Mouse (Mus musculus): ENCODE measurements at regions not wholly inside any gene's neighbourhood (a gene's known extent, or its start where the extent isn't known, plus 50 kb on each side); places are given as distances from the start of the nearest gene placed in this dataset.

GRCm38 (mm10) chr7:34538310-34539055 is 118.0 kb downstream of the Kctd15 start:
- WGBS: 86% methylated on average over 20 of the region's 20 CpGs
- no peak overlapping the region for H3K4me3 ChIP-seq (replicated peaks; ENCODE audit: control insufficient read depth, low read depth, low read length)
- no peak overlapping the region for H3K27ac ChIP-seq (ENCODE audit: control insufficient read depth, insufficient read depth, low read depth, low read length, poor library complexity)
- no peaks in the 10 kb centered on the region for H3K4me1 ChIP-seq (ENCODE audit: control insufficient read depth, insufficient read depth, low read length)
- no peak for TF ChIP-seq CTCF (IDR thresholded peaks at IDR 0.05; ENCODE audit: control insufficient read depth, insufficient read depth, low read length)
- no peak for TF ChIP-seq POLR2A (IDR thresholded peaks at IDR 0.05; ENCODE audit: borderline replicate concordance, control insufficient read depth, low read depth, low read length)

DNA sequence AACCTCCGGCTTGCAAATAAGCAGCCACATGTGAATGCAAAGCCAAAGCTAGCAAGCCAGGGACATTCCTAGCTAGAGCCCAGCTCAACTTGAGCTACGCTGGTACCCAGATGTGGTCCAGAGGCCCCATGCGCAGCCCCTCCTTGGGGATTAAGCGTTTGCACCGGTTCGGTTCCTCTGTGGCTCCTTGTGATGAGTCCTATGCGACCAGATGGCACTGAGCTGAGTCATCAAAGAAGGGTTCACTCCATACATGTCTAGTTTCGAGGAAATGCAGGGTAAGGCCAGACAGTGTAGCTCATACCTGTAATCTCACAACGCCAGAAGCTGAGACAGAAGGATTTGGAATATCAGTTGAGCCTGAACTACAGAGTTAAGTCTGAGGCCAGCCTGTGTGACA is 119.4 kb downstream of the Kctd15 start:
- 71% methylated on average over 9 of the region's 9 CpGs for WGBS
- no peak overlapping the region for H3K4me3 ChIP-seq (replicated peaks; ENCODE audit: control insufficient read depth, low read depth, low read length)

GRCm38 (mm10) chr7:34534241-34534640 is 122.3 kb downstream of the Kctd15 start:
- H3K27ac ChIP-seq (ENCODE audit: control insufficient read depth, insufficient read depth, low read depth, low read length, poor library complexity): no peak overlapping the region
- no peak for TF ChIP-seq POLR2A (IDR thresholded peaks at IDR 0.05; ENCODE audit: borderline replicate concordance, control insufficient read depth, low read depth, low read length)
- no peak for TF ChIP-seq CTCF (IDR thresholded peaks at IDR 0.05; ENCODE audit: control insufficient read depth, insufficient read depth, low read length)
- WGBS: 58% methylated on average over 5 of the region's 5 CpGs

More for the DNA sequence above, 119.4 kb downstream of the Kctd15 start:
- Histone ChIP-seq H3K4me1 (ENCODE audit: control insufficient read depth, insufficient read depth, low read length) (no peaks in the 10 kb centered on the region), H3K27ac (ENCODE audit: control insufficient read depth, insufficient read depth, low read depth, low read length, poor library complexity) (no peak overlapping the region)
- TF ChIP-seq CTCF (IDR thresholded peaks at IDR 0.05; ENCODE audit: control insufficient read depth, insufficient read depth, low read length) (no peak), POLR2A (IDR thresholded peaks at IDR 0.05; ENCODE audit: borderline replicate concordance, control insufficient read depth, low read depth, low read length) (no peak)

DNA sequence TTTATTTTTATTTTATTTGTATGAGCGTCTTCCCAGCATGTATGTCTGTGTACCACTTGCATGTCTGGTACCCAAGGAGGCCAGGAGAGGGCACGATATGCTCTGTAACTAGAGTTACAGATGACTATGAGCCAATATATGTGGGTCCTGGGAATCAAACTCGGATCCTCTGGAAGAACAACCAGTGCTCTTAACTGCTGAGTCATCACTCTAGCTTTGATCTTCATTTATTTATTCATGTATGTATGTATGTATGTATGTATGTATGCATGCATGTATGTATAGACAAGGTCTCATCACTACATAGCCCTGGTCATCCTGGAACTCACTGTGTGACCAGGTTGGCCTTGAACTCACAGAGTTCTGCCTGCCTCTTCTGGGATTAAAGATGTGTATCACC is 124.9 kb downstream of the Kctd15 start:
- WGBS: 73% methylated on average over 3 of the region's 3 CpGs
- TF ChIP-seq CTCF (IDR thresholded peaks at IDR 0.05; ENCODE audit: control insufficient read depth, insufficient read depth, low read length) (no peak), POLR2A (IDR thresholded peaks at IDR 0.05; ENCODE audit: borderline replicate concordance, control insufficient read depth, low read depth, low read length) (no peak)
- H3K27ac ChIP-seq (ENCODE audit: control insufficient read depth, insufficient read depth, low read depth, low read length, poor library complexity): no peak overlapping the region
- no peaks in the 10 kb centered on the region for H3K4me1 ChIP-seq (ENCODE audit: control insufficient read depth, insufficient read depth, low read length)
- H3K4me3 ChIP-seq (replicated peaks; ENCODE audit: control insufficient read depth, low read depth, low read length): no peak overlapping the region

More at GRCm38 (mm10) chr7:34534241-34534640, 122.3 kb downstream of the Kctd15 start:
- Histone ChIP-seq H3K4me1 (ENCODE audit: control insufficient read depth, insufficient read depth, low read length) (no peaks in the 10 kb centered on the region), H3K4me3 (replicated peaks; ENCODE audit: control insufficient read depth, low read depth, low read length) (no peak overlapping the region)

DNA sequence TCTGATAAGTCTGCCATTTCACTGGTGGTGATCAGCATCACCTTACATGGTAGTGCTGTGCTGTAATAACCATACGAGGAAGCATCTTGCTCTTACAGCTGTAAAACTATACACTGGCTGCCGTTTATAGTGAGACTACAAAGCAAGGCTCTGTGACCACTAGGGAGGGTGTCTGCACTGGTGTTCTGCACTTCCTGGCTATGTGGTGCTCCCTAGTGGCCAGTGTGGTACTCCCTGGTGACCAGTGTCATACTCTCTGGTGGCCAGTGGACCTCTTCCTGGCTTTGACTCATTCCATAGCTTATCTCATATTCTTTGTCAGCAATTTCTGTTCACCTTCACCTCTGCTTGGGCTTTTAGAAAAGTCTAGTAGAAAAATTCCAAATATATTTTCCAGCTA is 114.7 kb upstream of the Lsm14a start:
- TF ChIP-seq POLR2A (IDR thresholded peaks at IDR 0.05; ENCODE audit: borderline replicate concordance, control insufficient read depth, low read depth, low read length): no peak
- TF ChIP-seq CTCF (IDR thresholded peaks at IDR 0.05; ENCODE audit: control insufficient read depth, insufficient read depth, low read length): no peak
- H3K4me3 ChIP-seq (replicated peaks; ENCODE audit: control insufficient read depth, low read depth, low read length): no peak overlapping the region
- 59% methylated on average over 2 of the region's 2 CpGs for WGBS

DNA sequence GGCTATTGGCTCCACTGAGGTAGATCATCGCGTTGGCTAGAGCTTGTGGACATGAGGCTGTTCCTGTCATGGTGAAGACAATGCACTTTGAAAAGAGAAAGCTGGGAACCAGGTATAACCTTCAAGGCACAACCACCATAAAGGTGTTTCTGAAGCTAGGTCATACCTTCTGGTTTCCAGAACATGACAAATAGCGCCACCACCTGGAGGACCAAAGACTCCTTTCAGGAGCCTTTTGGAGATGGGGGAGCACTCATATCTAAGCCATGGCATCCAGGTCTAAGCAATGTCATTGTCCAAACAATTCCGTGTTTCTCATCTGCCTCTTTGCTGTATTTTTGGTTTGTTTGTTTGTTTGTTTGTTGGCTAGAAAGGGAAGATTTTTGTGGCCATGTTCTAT is 113.7 kb upstream of the Lsm14a start:
- no peak for TF ChIP-seq POLR2A (IDR thresholded peaks at IDR 0.05; ENCODE audit: borderline replicate concordance, control insufficient read depth, low read depth, low read length)
- Histone ChIP-seq H3K4me3 (replicated peaks; ENCODE audit: control insufficient read depth, low read depth, low read length) (no peak overlapping the region), H3K27ac (ENCODE audit: control insufficient read depth, insufficient read depth, low read depth, low read length, poor library complexity) (no peak overlapping the region), H3K4me1 (ENCODE audit: control insufficient read depth, insufficient read depth, low read length) (no peaks in the 10 kb centered on the region)
- 48% methylated on average over 4 of the region's 4 CpGs for WGBS

More for the DNA sequence above, 114.7 kb upstream of the Lsm14a start:
- H3K4me1 ChIP-seq (ENCODE audit: control insufficient read depth, insufficient read depth, low read length): no peaks in the 10 kb centered on the region
- no peak overlapping the region for H3K27ac ChIP-seq (ENCODE audit: control insufficient read depth, insufficient read depth, low read depth, low read length, poor library complexity)

- 59% methylated on average over 10 of the region's 10 CpGs for WGBS
- no peak overlapping the region for H3K4me3 ChIP-seq (replicated peaks; ENCODE audit: control insufficient read depth, low read depth, low read length)
- TF ChIP-seq CTCF (IDR thresholded peaks at IDR 0.05; ENCODE audit: control insufficient read depth, insufficient read depth, low read length) (no peak), POLR2A (IDR thresholded peaks at IDR 0.05; ENCODE audit: borderline replicate concordance, control insufficient read depth, low read depth, low read length) (no peak)
- no peak overlapping the region for H3K27ac ChIP-seq (ENCODE audit: control insufficient read depth, insufficient read depth, low read depth, low read length, poor library complexity)
- no peaks in the 10 kb centered on the region for H3K4me1 ChIP-seq (ENCODE audit: control insufficient read depth, insufficient read depth, low read length)
Observed at GRCm38 (mm10) chr7:34493892-34494291, 100.8 kb upstream of the Lsm14a start.

DNA sequence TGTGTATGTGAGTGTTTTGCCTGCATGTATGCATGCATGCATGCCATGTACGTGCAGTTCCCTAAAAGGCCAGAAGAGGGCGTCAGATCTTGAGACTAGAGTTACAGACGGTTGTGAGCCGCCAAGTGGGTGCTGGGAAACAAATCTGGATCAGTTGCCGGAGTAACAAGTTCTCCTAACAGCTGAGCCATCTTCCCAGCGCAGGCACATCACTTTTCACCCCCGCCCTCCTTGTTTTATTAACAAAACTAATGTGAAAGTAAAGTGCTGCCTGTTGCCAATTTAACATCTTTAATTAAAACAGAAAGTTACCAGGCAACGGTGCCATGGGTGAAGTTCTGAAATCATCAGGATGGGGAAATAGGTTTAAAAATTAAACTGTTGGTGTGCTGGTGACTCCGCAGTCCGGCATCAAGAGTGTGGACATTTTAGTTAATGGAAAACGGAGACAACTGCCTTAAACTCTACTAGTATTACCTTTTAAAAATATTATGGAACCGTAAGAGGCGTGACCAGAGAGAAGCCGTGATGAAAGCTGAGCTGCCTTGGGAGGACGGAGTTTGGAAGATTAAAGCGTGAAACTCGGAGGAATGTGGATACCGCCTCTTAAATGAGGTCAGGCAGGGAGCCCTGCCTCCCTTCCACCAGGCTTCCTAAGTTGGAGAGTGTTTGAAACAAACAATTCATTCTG is 91.9 kb upstream of the Lsm14a start:
- WGBS: 79% methylated on average over 18 of the region's 18 CpGs
- no peak for TF ChIP-seq CTCF (IDR thresholded peaks at IDR 0.05; ENCODE audit: control insufficient read depth, insufficient read depth, low read length)
- no peak for TF ChIP-seq POLR2A (IDR thresholded peaks at IDR 0.05; ENCODE audit: borderline replicate concordance, control insufficient read depth, low read depth, low read length)
- H3K27ac ChIP-seq (ENCODE audit: control insufficient read depth, insufficient read depth, low read depth, low read length, poor library complexity): no peak overlapping the region
- H3K4me3 ChIP-seq (replicated peaks; ENCODE audit: control insufficient read depth, low read depth, low read length): no peak overlapping the region
- H3K4me1 ChIP-seq (ENCODE audit: control insufficient read depth, insufficient read depth, low read length): no peaks in the 10 kb centered on the region

Measured in bone marrow, adult 2 months (tissue).